Mouse (Mus musculus): Measurements from ENCODE around the gene Sds.
A peak's percentile ranks its signal among the peaks of the same experiment; 100 is the strongest.

Sds gene

GRCm38 (mm10) chr5:120476296-120476695 lies at the start of gene Sds:
TSS of gene Sds (plus strand) at chr5:120476526.
- DNase-seq: no peak

- no peak for DNase-seq
Measured at GRCm38 (mm10) chr5:120426572-120426971, 49.8 kb upstream of the Sds start.

GRCm38 (mm10) chr5:120427451-120427938 lies 48.8 kb upstream of the Sds start:
- no peak for DNase-seq

GRCm38 (mm10) chr5:120428189-120428838 lies 48.0 kb upstream of the Sds start:
- DNase-seq: no peak

- no peak for DNase-seq
Measured at GRCm38 (mm10) chr5:120428990-120429389, 47.3 kb upstream of the Sds start.

GRCm38 (mm10) chr5:120429692-120430091 lies 46.6 kb upstream of the Sds start:
- no peak for DNase-seq

- no peak for DNase-seq
Measured at GRCm38 (mm10) chr5:120431001-120431583, 45.2 kb upstream of the Sds start.

GRCm38 (mm10) chr5:120431649-120432485 lies 44.5 kb upstream of the Sds start, which contains the start of gene Lhx5:
TSS of gene Lhx5 (plus strand) at chr5:120431699.
- peak; percentile 42 for DNase-seq

GRCm38 (mm10) chr5:120432486-120433015 lies 43.8 kb upstream of the Sds start:
- DNase-seq: no peak

GRCm38 (mm10) chr5:120433135-120433760 lies 43.1 kb upstream of the Sds start:
- DNase-seq: no peak

GRCm38 (mm10) chr5:120434231-120434735 lies 42.0 kb upstream of the Sds start:
- DNase-seq: no peak

- no peak for DNase-seq
Measured at GRCm38 (mm10) chr5:120435006-120435681, 41.2 kb upstream of the Sds start.

- DNase-seq: no peak
Measured at GRCm38 (mm10) chr5:120435731-120436501, 40.4 kb upstream of the Sds start.

- no peak for DNase-seq
Measured at GRCm38 (mm10) chr5:120436885-120437495, 39.3 kb upstream of the Sds start.

GRCm38 (mm10) chr5:120437539-120437938 lies 38.8 kb upstream of the Sds start:
- no peak for DNase-seq

GRCm38 (mm10) chr5:120437986-120438385 lies 38.3 kb upstream of the Sds start:
- no peak for DNase-seq

GRCm38 (mm10) chr5:120438469-120438868 lies 37.9 kb upstream of the Sds start:
- DNase-seq: no peak

GRCm38 (mm10) chr5:120438991-120439710 lies 37.2 kb upstream of the Sds start:
- no peak for DNase-seq

GRCm38 (mm10) chr5:120439887-120440670 lies 36.2 kb upstream of the Sds start:
- no peak for DNase-seq
